Mouse (Mus musculus) heart, adult 2 months (tissue): ENCODE measurements at regions not wholly inside any gene's neighbourhood (a gene's known extent, or its start where the extent isn't known, plus 50 kb on each side); places are given as distances from the start of the nearest gene placed in this dataset.

Experiments
- DNase-seq, 2 experiments: peaks; one replicate each; pipeline ENCODE4 v3.0.0; 2021
- H3K27ac ChIP-seq: fragments of 200-600 bp; 2 replicates; pipeline ENCODE4 v1.8.1; 2022
- H3K27me3 ChIP-seq: fragments of 200-500 bp; 2 replicates; pipeline ENCODE4 v1.6.1; 2012; ENCODE audit warnings: mild to moderate bottlenecking, low read length, inconsistent platforms, mixed read lengths; ENCODE audit not compliant: control insufficient read depth, insufficient read depth
- H3K36me3 ChIP-seq: fragments of 200-500 bp; 2 replicates; pipeline ENCODE4 v1.6.1; 2012; ENCODE audit warnings: low read length, inconsistent platforms; ENCODE audit not compliant: control insufficient read depth, insufficient read depth
- H3K4me1 ChIP-seq: fragments of 200-500 bp; 2 replicates; pipeline ENCODE4 v1.6.1; 2011; ENCODE audit warnings: low read length; ENCODE audit not compliant: control insufficient read depth, insufficient read depth
- H3K4me3 ChIP-seq: fragments of 200-600 bp; 2 replicates; pipeline ENCODE4 v1.8.1; 2022
- H3K79me2 ChIP-seq: fragments of 200-500 bp; replicated peaks from 2 replicates; pipeline ENCODE4 v1.6.1; 2012; ENCODE audit warnings: mild to moderate bottlenecking, inconsistent platforms, low read length, moderate library complexity, mixed read lengths; ENCODE audit not compliant: control insufficient read depth, insufficient read depth
- H3K9ac ChIP-seq: fragments of 200-500 bp; 2 replicates; pipeline ENCODE4 v1.6.1; 2012; ENCODE audit warnings: low read depth, mild to moderate bottlenecking, control low read depth, inconsistent platforms, low read length, mixed read lengths
- CTCF ChIP-seq: fragments of 200-600 bp; IDR thresholded peaks from 2 replicates; pipeline ENCODE4 v1.8.1; 2022; ENCODE audit warnings: antibody characterized with exemption, mild to moderate bottlenecking, moderate library complexity
- EP300 ChIP-seq: fragments of 200-500 bp; IDR thresholded peaks from 2 replicates; pipeline ENCODE4 v1.6.1; 2011; ENCODE audit warnings: low read depth, low read length, control low read depth; ENCODE audit not compliant: insufficient read depth
- POLR2A ChIP-seq: fragments of 200-500 bp; IDR thresholded peaks from 2 replicates; pipeline ENCODE4 v1.6.1; 2011; ENCODE audit warnings: mild to moderate bottlenecking, low read depth, low read length, control low read depth; ENCODE audit not compliant: insufficient read depth
- WGBS: fragments of 180-500 bp; shearing (Covaris S2); methylation state at CpG from one replicate; pipeline ENCODE4 v1.1.7; 2018; 5-methylcytosine and 5-hydroxymethylcytosine counted together
- intact Hi-C: fragments of 180-260 bp; cut with DNase I; formaldehyde crosslinking; loops from one replicate; pipeline ENCODE4 v1.15.1; 2025

DNA sequence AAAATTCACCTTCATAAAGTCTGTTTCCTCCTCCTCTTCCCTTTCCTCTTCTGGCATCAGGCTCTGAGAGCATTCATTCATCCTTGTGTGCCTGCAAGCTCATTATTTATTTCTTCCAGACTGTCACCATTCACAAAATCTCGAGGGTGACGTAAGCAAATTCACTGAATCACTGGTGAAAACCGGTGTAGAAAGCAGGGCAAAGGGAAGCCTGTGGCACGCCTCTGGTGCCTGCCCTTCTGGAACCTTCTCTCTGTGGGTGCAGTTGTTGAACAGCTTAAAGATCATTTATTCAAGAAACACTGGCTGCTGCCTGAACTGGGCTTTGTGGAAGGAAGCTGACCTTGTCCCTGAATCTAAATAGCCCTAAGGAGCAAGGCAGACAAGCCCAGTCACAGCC is 177.0 kb downstream of the Slc38a4 start:
- no peak overlapping the region for H3K4me3 ChIP-seq
- H3K9ac ChIP-seq: no peak overlapping the region
- H3K79me2 ChIP-seq: no peaks in the 10 kb centered on the region
- H3K27me3 ChIP-seq: no peaks in the 10 kb centered on the region
- no peaks in the 10 kb centered on the region for H3K4me1 ChIP-seq
- H3K36me3 ChIP-seq: no peaks in the 10 kb centered on the region
- intact Hi-C loops: no loop called here
- 79% methylated on average over 4 of the region's 4 CpGs for WGBS
- DNase-seq: no peak
- no peak for TF ChIP-seq EP300
- no peak for TF ChIP-seq POLR2A
- TF ChIP-seq CTCF: no peak
- H3K27ac ChIP-seq: no peak overlapping the region

DNA sequence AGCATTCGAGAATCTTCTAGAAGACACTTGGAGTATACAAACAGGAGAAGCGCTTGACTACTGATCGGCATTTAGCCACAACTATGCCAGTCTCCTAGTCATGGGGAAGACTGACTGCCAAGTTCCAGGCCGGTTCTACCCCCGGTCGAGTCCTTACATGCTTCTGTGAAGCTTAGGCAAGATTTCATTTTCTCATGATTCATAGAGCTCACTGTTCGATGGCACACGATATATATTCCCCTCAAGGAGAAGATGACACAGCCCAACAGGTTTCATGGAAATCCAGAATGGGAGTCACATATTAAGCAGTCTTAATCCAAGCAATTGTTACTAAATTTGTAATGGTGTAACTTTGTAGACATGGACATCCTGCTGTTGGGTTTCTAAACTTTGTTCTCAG is 177.8 kb downstream of the Slc38a4 start:
- 95% methylated on average over 8 of the region's 8 CpGs for WGBS
- DNase-seq: no peak
- intact Hi-C loops: no loop called here

DNA sequence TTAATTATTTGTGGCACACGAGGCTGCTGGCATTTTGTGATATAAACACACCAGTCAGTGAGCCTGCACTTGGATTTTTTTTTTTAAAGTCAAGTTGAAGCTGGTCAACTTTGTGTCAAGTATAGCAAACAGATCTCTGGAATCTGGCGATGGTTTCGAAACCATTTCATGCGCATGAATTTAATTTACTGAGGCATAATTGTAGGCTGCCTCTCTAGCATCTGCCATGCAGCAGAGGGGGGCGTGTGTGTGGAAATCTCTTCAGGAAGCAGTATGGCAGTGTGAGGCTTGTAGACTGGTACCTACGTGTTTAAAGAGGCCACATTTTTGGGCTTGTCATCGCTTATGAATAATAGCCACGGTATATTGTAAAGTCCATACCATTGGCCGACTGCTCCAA is 177.7 kb upstream of the Slc38a2 start:
- Histone ChIP-seq H3K79me2 (no peaks in the 10 kb centered on the region), H3K4me3 (no peak overlapping the region), H3K27me3 (no peaks in the 10 kb centered on the region), H3K27ac (no peak overlapping the region), H3K9ac (no peak overlapping the region), H3K4me1 (no peaks in the 10 kb centered on the region), H3K36me3 (no peaks in the 10 kb centered on the region)
- TF ChIP-seq CTCF (no peak), EP300 (no peak), POLR2A (no peak)
- intact Hi-C loops: no loop called here
- no peak for DNase-seq
- 92% methylated on average over 9 of the region's 9 CpGs for WGBS

More for the DNA sequence above, 177.8 kb downstream of the Slc38a4 start:
- Histone ChIP-seq H3K9ac (no peak overlapping the region), H3K36me3 (no peaks in the 10 kb centered on the region), H3K27ac (no peak overlapping the region), H3K79me2 (no peaks in the 10 kb centered on the region), H3K27me3 (no peaks in the 10 kb centered on the region), H3K4me3 (no peak overlapping the region), H3K4me1 (no peaks in the 10 kb centered on the region)
- TF ChIP-seq CTCF (no peak), EP300 (no peak), POLR2A (no peak)

DNA sequence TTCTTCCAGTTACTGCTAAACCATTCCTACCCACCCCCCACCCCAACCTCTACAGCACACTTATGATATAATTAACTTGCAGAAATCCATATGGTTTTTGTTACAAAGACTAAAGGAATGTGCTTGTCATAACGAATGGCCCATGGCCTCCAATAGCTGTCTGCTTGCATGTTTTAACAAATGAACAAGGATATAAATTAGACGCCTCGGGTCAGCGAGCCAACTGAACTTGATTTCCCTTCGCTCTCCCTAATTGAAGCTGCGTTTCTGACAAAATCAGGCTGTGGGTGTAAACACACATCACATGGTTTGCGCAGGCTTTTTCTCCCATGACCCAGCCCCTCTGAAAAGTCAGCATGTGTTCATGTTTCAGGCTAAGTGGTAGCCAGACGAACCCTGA is 174.6 kb upstream of the Slc38a2 start:
- Histone ChIP-seq H3K27ac (no peak overlapping the region), H3K79me2 (no peaks in the 10 kb centered on the region), H3K36me3 (no peaks in the 10 kb centered on the region), H3K4me1 (no peaks in the 10 kb centered on the region), H3K4me3 (no peak overlapping the region), H3K9ac (no peak overlapping the region), H3K27me3 (no peaks in the 10 kb centered on the region)
- no peak for DNase-seq
- no peak for TF ChIP-seq POLR2A
- WGBS: 73% methylated on average over 8 of the region's 8 CpGs
- intact Hi-C loops: no loop called here

DNA sequence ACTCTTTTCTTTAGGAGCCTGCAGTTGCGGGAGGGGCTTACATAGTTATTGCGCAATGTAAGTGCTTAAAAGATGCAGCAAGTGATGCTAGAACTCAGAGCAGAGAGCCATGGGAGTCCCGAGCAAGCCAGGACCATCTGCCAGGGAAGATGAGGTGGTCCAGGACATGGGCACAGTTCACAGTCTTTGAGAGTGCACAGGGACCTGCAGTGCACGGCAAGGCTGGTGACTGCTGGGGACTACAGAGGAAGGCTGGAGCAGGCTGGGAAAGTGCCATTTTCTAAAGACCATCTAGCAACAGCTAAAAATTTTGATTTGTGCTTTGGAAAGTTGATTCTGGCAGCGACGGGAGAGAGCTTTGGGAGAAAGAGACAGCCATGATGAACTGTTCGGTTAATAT is 174.0 kb upstream of the Slc38a2 start:
- intact Hi-C loops: no loop called here
- H3K9ac ChIP-seq: no peak overlapping the region
- no peaks in the 10 kb centered on the region for H3K79me2 ChIP-seq
- H3K4me1 ChIP-seq: no peaks in the 10 kb centered on the region
- TF ChIP-seq CTCF: no peak
- TF ChIP-seq POLR2A: no peak
- no peak for TF ChIP-seq EP300
- no peak overlapping the region for H3K4me3 ChIP-seq
- 77% methylated on average over 7 of the region's 7 CpGs for WGBS
- H3K27ac ChIP-seq: no peak overlapping the region
- peak; percentile 17 to 24 for DNase-seq
- H3K27me3 ChIP-seq: no peaks in the 10 kb centered on the region
- H3K36me3 ChIP-seq: no peaks in the 10 kb centered on the region

DNA sequence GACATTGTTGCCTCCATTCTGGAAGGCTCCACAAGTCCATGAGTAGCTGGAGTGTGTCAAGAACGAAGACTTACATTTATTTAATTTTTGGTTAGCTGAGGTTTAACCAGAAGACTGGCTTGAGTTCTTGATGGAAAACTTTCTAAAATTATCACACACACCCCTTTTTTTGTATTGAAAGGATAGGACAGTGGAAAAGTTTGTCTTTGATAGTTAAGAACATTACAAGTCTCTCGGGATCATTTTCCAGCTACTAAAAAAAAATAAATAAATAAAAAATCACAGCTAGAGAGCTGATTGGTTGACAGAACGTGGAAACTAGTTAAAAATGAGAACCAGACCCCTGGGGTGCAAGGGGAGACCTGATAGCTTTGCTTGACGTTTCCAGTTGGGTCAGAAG is 173.6 kb upstream of the Slc38a2 start:
- no peak overlapping the region for H3K9ac ChIP-seq
- no peak overlapping the region for H3K27ac ChIP-seq
- WGBS: 65% methylated on average over 4 of the region's 4 CpGs

More for the DNA sequence above, 173.6 kb upstream of the Slc38a2 start:
- Histone ChIP-seq H3K79me2 (no peaks in the 10 kb centered on the region), H3K4me3 (no peak overlapping the region), H3K27me3 (no peaks in the 10 kb centered on the region), H3K36me3 (no peaks in the 10 kb centered on the region), H3K4me1 (no peaks in the 10 kb centered on the region)
- TF ChIP-seq POLR2A (no peak), EP300 (no peak), CTCF (no peak)
- intact Hi-C loops: no loop called here
- DNase-seq: peak in 1 of 2 experiments; percentile 1
